Mouse (Mus musculus): ENCODE measurements around the gene Nol9. TPM values are rescaled to one million over a fixed set of nuclear protein-coding genes. Genes with fewer than 3 reads are reported as not detected.

The Nol9 gene
- total and polyA plus RNA-seq, 2 experiments from 2014 or later, result 7.8 to 8.0 TPM

- no peak for DNase-seq (ENCODE audit: low spot score)
- peak overlapping the region; percentile 94 for H3K9ac ChIP-seq (replicated peaks; ENCODE audit: low read depth, low read length)
- 0% methylated on average over 45 of the region's 111 CpGs for WGBS
- H3K4me1 ChIP-seq (ENCODE audit: control insufficient read depth, insufficient read depth), result peaks cover 12% of the 10 kb centered on the region
- TF ChIP-seq EP300 (IDR thresholded peaks at IDR 0.05; ENCODE audit: low read depth) (no peak), CTCF (IDR thresholded peaks at IDR 0.05; ENCODE audit: low read depth) (no peak)
- H3K27ac ChIP-seq (ENCODE audit: low read depth), result peak overlapping the region; percentile 89
- peak; percentile 12 for ATAC-seq (ENCODE audit: insufficient read depth, low read depth)
- no peaks in the 10 kb centered on the region for H3K27me3 ChIP-seq (ENCODE audit: control insufficient read depth, insufficient read depth, low read length)
- H3K36me3 ChIP-seq (replicated peaks; ENCODE audit: control insufficient read depth, insufficient read depth, low read length), result peaks cover 18% of the 10 kb centered on the region
- no peaks in the 10 kb centered on the region for H3K9me3 ChIP-seq (replicated peaks; ENCODE audit: control insufficient read depth, low read length)
- H3K4me2 ChIP-seq (ENCODE audit: low read depth, low read length), result peak overlapping the region; percentile 99
- peak overlapping the region; percentile 99 for H3K4me3 ChIP-seq (ENCODE audit: low read depth, low read length)
These were observed 43.5 kb upstream of the Nol9 start for GRCm38 (mm10) chr4:151995371-151996172.

- Histone ChIP-seq H3K27me3 (ENCODE audit: control insufficient read depth, insufficient read depth, low read length) (no peaks in the 10 kb centered on the region), H3K27ac (ENCODE audit: low read depth) (peak within 1 kb of the TSS; percentile 97), H3K4me3 (ENCODE audit: low read depth, low read length) (peak within 1 kb of the TSS; percentile 99), H3K4me2 (ENCODE audit: low read depth, low read length) (peak within 1 kb of the TSS; percentile 99), H3K9ac (replicated peaks; ENCODE audit: low read depth, low read length) (peak within 1 kb of the TSS; percentile 94), H3K9me3 (replicated peaks; ENCODE audit: control insufficient read depth, low read length) (no peaks in the 10 kb centered on the region), H3K36me3 (replicated peaks; ENCODE audit: control insufficient read depth, insufficient read depth, low read length) (peaks cover 10% of the 10 kb centered on the region), H3K4me1 (ENCODE audit: control insufficient read depth, insufficient read depth) (peaks cover 12% of the 10 kb centered on the region)
- peak; percentile 76 for TF ChIP-seq EP300 (IDR thresholded peaks at IDR 0.05; ENCODE audit: low read depth)
- no peak for TF ChIP-seq CTCF (IDR thresholded peaks at IDR 0.05; ENCODE audit: low read depth)
- ATAC-seq (ENCODE audit: insufficient read depth, low read depth) (peak; percentile 94), DNase-seq (ENCODE audit: low spot score) (peak; percentile 99)
- WGBS, result under 1% methylated on average over 86 of the region's 94 CpGs
These were observed 42.8 kb upstream of the Nol9 start, which contains the start of gene Phf13 for GRCm38 (mm10) chr4:151996173-151996950. Gene Phf13, minus strand, starts transcription at chr4:151996258.

- H3K9me3 ChIP-seq (replicated peaks; ENCODE audit: control insufficient read depth, low read length), result no peaks in the 10 kb centered on the region
- H3K4me2 ChIP-seq (ENCODE audit: low read depth, low read length), result peak overlapping the region; percentile 99
- no peak for TF ChIP-seq EP300 (IDR thresholded peaks at IDR 0.05; ENCODE audit: low read depth)
- H3K36me3 ChIP-seq (replicated peaks; ENCODE audit: control insufficient read depth, insufficient read depth, low read length), result peaks cover 5% of the 10 kb centered on the region
- DNase-seq (ENCODE audit: low spot score) (no peak), ATAC-seq (ENCODE audit: insufficient read depth, low read depth) (no peak)
- H3K4me1 ChIP-seq (ENCODE audit: control insufficient read depth, insufficient read depth), result peaks cover 12% of the 10 kb centered on the region
- H3K27ac ChIP-seq (ENCODE audit: low read depth), result peak overlapping the region; percentile 97
- 2% methylated on average over 13 of the region's 13 CpGs for WGBS
- H3K27me3 ChIP-seq (ENCODE audit: control insufficient read depth, insufficient read depth, low read length), result no peaks in the 10 kb centered on the region
- peak overlapping the region; percentile 99 for H3K4me3 ChIP-seq (ENCODE audit: low read depth, low read length)
- peak overlapping the region; percentile 94 for H3K9ac ChIP-seq (replicated peaks; ENCODE audit: low read depth, low read length)
These were observed 42.2 kb upstream of the Nol9 start for GRCm38 (mm10) chr4:151996951-151997222.

- no peak overlapping the region for H3K27ac ChIP-seq (ENCODE audit: low read depth)
- H3K9ac ChIP-seq (replicated peaks; ENCODE audit: low read depth, low read length), result no peak overlapping the region
- no peaks in the 10 kb centered on the region for H3K27me3 ChIP-seq (ENCODE audit: control insufficient read depth, insufficient read depth, low read length)
- peak overlapping the region; percentile 99 for H3K4me2 ChIP-seq (ENCODE audit: low read depth, low read length)
- WGBS, result 61% methylated on average over 3 of the region's 3 CpGs
- no peak overlapping the region for H3K4me3 ChIP-seq (ENCODE audit: low read depth, low read length)
- DNase-seq (ENCODE audit: low spot score) (no peak), ATAC-seq (ENCODE audit: insufficient read depth, low read depth) (no peak)
- H3K36me3 ChIP-seq (replicated peaks; ENCODE audit: control insufficient read depth, insufficient read depth, low read length), result no peaks in the 10 kb centered on the region
- TF ChIP-seq EP300 (IDR thresholded peaks at IDR 0.05; ENCODE audit: low read depth) (no peak), CTCF (IDR thresholded peaks at IDR 0.05; ENCODE audit: low read depth) (no peak)
- H3K9me3 ChIP-seq (replicated peaks; ENCODE audit: control insufficient read depth, low read length), result no peaks in the 10 kb centered on the region
- H3K4me1 ChIP-seq (ENCODE audit: control insufficient read depth, insufficient read depth), result peaks cover 12% of the 10 kb centered on the region
These were observed 41.4 kb upstream of the Nol9 start for GRCm38 (mm10) chr4:151997701-151998100.

- Histone ChIP-seq H3K9me3 (replicated peaks; ENCODE audit: control insufficient read depth, low read length) (no peaks in the 10 kb centered on the region), H3K27ac (ENCODE audit: low read depth) (no peak overlapping the region), H3K4me2 (ENCODE audit: low read depth, low read length) (no peak overlapping the region), H3K4me3 (ENCODE audit: low read depth, low read length) (no peak overlapping the region), H3K9ac (replicated peaks; ENCODE audit: low read depth, low read length) (no peak overlapping the region), H3K4me1 (ENCODE audit: control insufficient read depth, insufficient read depth) (peaks cover 5% of the 10 kb centered on the region), H3K36me3 (replicated peaks; ENCODE audit: control insufficient read depth, insufficient read depth, low read length) (no peaks in the 10 kb centered on the region), H3K27me3 (ENCODE audit: control insufficient read depth, insufficient read depth, low read length) (no peaks in the 10 kb centered on the region)
- no peak for ATAC-seq (ENCODE audit: insufficient read depth, low read depth)
- TF ChIP-seq CTCF (IDR thresholded peaks at IDR 0.05; ENCODE audit: low read depth) (no peak), EP300 (IDR thresholded peaks at IDR 0.05; ENCODE audit: low read depth) (no peak)
- no peak for DNase-seq (ENCODE audit: low spot score)
- 57% methylated on average over 3 of the region's 3 CpGs for WGBS
These were observed 39.6 kb upstream of the Nol9 start for GRCm38 (mm10) chr4:151999481-151999880.

Data from heart, postnatal 0 days (tissue).